Mouse (Mus musculus): ENCODE data around the gene Nr6a1. TPM values are rescaled to one million over a fixed set of nuclear protein-coding genes. Genes with fewer than 3 reads are reported as not detected.

The Nr6a1 gene
- polyA plus RNA-seq, 1 experiment from 2014 or later: 1.9 TPM

DNA sequence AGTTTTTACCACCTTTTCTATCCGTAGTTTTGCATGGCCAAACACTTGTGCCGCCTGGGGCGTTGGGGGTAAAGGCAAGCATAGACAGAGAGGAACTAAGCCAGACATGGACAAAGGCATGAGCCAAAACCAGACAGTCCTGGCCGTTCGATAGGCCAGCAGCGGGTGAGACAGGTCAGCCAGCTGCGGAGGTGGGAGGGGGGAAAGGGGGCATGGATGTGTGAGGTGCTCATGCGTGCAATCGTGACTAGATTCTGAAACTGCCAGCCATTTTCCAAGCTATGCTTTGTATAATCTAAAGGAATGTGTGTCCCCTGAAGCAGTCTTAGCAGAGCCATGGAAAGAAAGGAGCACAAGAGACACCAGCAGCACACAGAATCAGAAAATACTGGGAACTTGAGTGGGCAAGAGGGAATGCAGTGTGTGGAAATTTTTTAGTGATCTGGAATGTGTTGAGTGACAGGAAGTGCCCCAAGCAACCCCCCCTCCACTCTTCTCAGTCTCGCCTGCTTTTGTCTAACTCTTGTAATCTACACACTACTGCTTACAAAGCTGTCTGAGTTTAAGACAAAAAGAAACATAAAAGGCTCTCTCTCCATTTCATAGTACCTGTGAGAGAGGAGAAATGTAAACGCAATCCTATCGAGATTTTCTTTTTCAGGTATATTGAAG lies 103.4 kb downstream of the Nr6a1 start:
- DNase-seq (peak; percentile 81), ATAC-seq (ENCODE audit: insufficient read depth) (peak; percentile 73)
- Histone ChIP-seq H3K27me3 (ENCODE audit: insufficient read depth, low read length) (no peaks in the 10 kb centered on the region), H3K4me2 (peak overlapping the region; percentile 67), H3K36me3 (ENCODE audit: insufficient read depth) (no peaks in the 10 kb centered on the region), H3K27ac (ENCODE audit: low read depth) (peak overlapping the region; percentile 99), H3K9me3 (ENCODE audit: low read depth, low read length) (no peaks in the 10 kb centered on the region), H3K4me1 (ENCODE audit: insufficient read depth) (no peaks in the 10 kb centered on the region; the same call in 1 of the 2 replicates), H3K9ac (peak overlapping the region; percentile 88), H3K4me3 (ENCODE audit: low read depth, low read length) (peak overlapping the region; percentile 59)
- under 1% methylated on average over 12 of the region's 12 CpGs for WGBS
- TF ChIP-seq CTCF (IDR thresholded peaks at IDR 0.05; ENCODE audit: low read depth): no peak

- Histone ChIP-seq H3K27ac (ENCODE audit: low read depth) (peak overlapping the region; percentile 99), H3K9me3 (ENCODE audit: low read depth, low read length) (no peaks in the 10 kb centered on the region), H3K4me1 (ENCODE audit: insufficient read depth) (no peaks in the 10 kb centered on the region; the same call in 1 of the 2 replicates), H3K4me2 (peak overlapping the region; percentile 67), H3K36me3 (ENCODE audit: insufficient read depth) (no peaks in the 10 kb centered on the region), H3K4me3 (ENCODE audit: low read depth, low read length) (peak overlapping the region; percentile 59), H3K9ac (peak overlapping the region; percentile 88), H3K27me3 (ENCODE audit: insufficient read depth, low read length) (no peaks in the 10 kb centered on the region)
- ATAC-seq (ENCODE audit: insufficient read depth): peak; percentile 5; the same call in 1 of the 2 replicates
- peak; percentile 86 for DNase-seq
- 5% methylated on average over 8 of the region's 8 CpGs for WGBS
- TF ChIP-seq CTCF (IDR thresholded peaks at IDR 0.05; ENCODE audit: low read depth): no peak
Observed at GRCm38 (mm10) chr2:38823406-38823805, 104.1 kb downstream of the Nr6a1 start.

DNA sequence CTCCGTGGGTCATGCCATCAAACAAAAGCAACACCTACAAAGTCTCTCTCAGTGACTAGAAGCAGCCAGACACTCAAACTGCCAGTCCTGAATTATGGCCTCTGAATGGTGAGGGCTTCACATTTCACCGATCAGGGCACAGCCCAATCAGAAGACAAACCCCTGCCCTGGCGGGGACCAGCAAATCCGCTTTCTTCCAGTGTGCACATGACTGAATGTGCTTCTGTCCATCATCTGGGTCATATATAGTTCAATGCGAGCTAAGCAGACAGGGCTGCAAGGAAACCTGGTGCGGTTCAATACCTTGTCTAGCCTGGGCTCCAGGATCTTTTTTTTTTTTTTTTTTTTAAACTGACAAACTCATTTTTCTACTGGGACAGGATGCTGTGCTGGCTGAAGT lies 104.5 kb downstream of the Nr6a1 start:
- Histone ChIP-seq H3K4me1 (ENCODE audit: insufficient read depth) (no peaks in the 10 kb centered on the region; the same call in 1 of the 2 replicates), H3K9ac (peak overlapping the region; percentile 88), H3K36me3 (ENCODE audit: insufficient read depth) (no peaks in the 10 kb centered on the region), H3K4me3 (ENCODE audit: low read depth, low read length) (peak overlapping the region; percentile 59), H3K27ac (ENCODE audit: low read depth) (peak overlapping the region; percentile 99), H3K9me3 (ENCODE audit: low read depth, low read length) (no peaks in the 10 kb centered on the region), H3K27me3 (ENCODE audit: insufficient read depth, low read length) (no peaks in the 10 kb centered on the region), H3K4me2 (peak overlapping the region; percentile 67)
- ATAC-seq (ENCODE audit: insufficient read depth) (peak; percentile 96), DNase-seq (peak; percentile 91)
- 4% methylated on average over 6 of the region's 6 CpGs for WGBS
- no peak for TF ChIP-seq CTCF (IDR thresholded peaks at IDR 0.05; ENCODE audit: low read depth)

GRCm38 (mm10) chr2:38817487-38817886 lies 110.0 kb downstream of the Nr6a1 start:
- Histone ChIP-seq H3K9ac (no peak overlapping the region), H3K4me3 (ENCODE audit: low read depth, low read length) (no peak overlapping the region), H3K4me2 (no peak overlapping the region), H3K36me3 (ENCODE audit: insufficient read depth) (no peaks in the 10 kb centered on the region), H3K27me3 (ENCODE audit: insufficient read depth, low read length) (no peaks in the 10 kb centered on the region), H3K9me3 (ENCODE audit: low read depth, low read length) (no peaks in the 10 kb centered on the region), H3K4me1 (ENCODE audit: insufficient read depth) (no peaks in the 10 kb centered on the region), H3K27ac (ENCODE audit: low read depth) (no peak overlapping the region)
- no peak for TF ChIP-seq CTCF (IDR thresholded peaks at IDR 0.05; ENCODE audit: low read depth)
- 79% methylated on average over 4 of the region's 4 CpGs for WGBS
- DNase-seq (no peak), ATAC-seq (ENCODE audit: insufficient read depth) (no peak)

- Histone ChIP-seq H3K4me3 (ENCODE audit: low read depth, low read length) (no peak overlapping the region), H3K4me2 (no peak overlapping the region), H3K27me3 (ENCODE audit: insufficient read depth, low read length) (no peaks in the 10 kb centered on the region), H3K9me3 (ENCODE audit: low read depth, low read length) (no peaks in the 10 kb centered on the region), H3K9ac (no peak overlapping the region), H3K36me3 (ENCODE audit: insufficient read depth) (no peaks in the 10 kb centered on the region), H3K27ac (ENCODE audit: low read depth) (no peak overlapping the region), H3K4me1 (ENCODE audit: insufficient read depth) (no peaks in the 10 kb centered on the region)
- DNase-seq (peak; percentile 92), ATAC-seq (ENCODE audit: insufficient read depth) (peak; percentile 60)
- peak; percentile 95 for TF ChIP-seq CTCF (IDR thresholded peaks at IDR 0.05; ENCODE audit: low read depth)
- 18% methylated on average over 3 of the region's 3 CpGs for WGBS
Observed at GRCm38 (mm10) chr2:38797087-38797624, 130.3 kb downstream of the Nr6a1 start.

GRCm38 (mm10) chr2:38787338-38787737 lies 140.2 kb downstream of the Nr6a1 start:
- no peak overlapping the region for H3K4me3 ChIP-seq (ENCODE audit: low read depth, low read length)
- DNase-seq (no peak), ATAC-seq (ENCODE audit: insufficient read depth) (no peak)
- no peak overlapping the region for H3K4me2 ChIP-seq
- no peak overlapping the region for H3K9ac ChIP-seq
- WGBS: 42% methylated on average over 4 of the region's 4 CpGs
- no peaks in the 10 kb centered on the region for H3K27me3 ChIP-seq (ENCODE audit: insufficient read depth, low read length)
- no peaks in the 10 kb centered on the region for H3K4me1 ChIP-seq (ENCODE audit: insufficient read depth)
- no peaks in the 10 kb centered on the region for H3K36me3 ChIP-seq (ENCODE audit: insufficient read depth)
- no peak for TF ChIP-seq CTCF (IDR thresholded peaks at IDR 0.05; ENCODE audit: low read depth)
- no peak overlapping the region for H3K27ac ChIP-seq (ENCODE audit: low read depth)
- H3K9me3 ChIP-seq (ENCODE audit: low read depth, low read length): no peaks in the 10 kb centered on the region

GRCm38 (mm10) chr2:38786216-38786960 lies 141.1 kb downstream of the Nr6a1 start:
- no peak for DNase-seq
- Histone ChIP-seq H3K27me3 (ENCODE audit: insufficient read depth, low read length) (no peaks in the 10 kb centered on the region), H3K9ac (no peak overlapping the region)

More at GRCm38 (mm10) chr2:38786216-38786960, 141.1 kb downstream of the Nr6a1 start:
- Histone ChIP-seq H3K4me3 (ENCODE audit: low read depth, low read length) (no peak overlapping the region), H3K4me1 (ENCODE audit: insufficient read depth) (no peaks in the 10 kb centered on the region), H3K36me3 (ENCODE audit: insufficient read depth) (no peaks in the 10 kb centered on the region), H3K27ac (ENCODE audit: low read depth) (no peak overlapping the region), H3K4me2 (no peak overlapping the region), H3K9me3 (ENCODE audit: low read depth, low read length) (no peaks in the 10 kb centered on the region)
- no peak for ATAC-seq (ENCODE audit: insufficient read depth)
- TF ChIP-seq CTCF (IDR thresholded peaks at IDR 0.05; ENCODE audit: low read depth): no peak
- 39% methylated on average over 5 of the region's 5 CpGs for WGBS
